Mouse (Mus musculus): ENCODE data around the gene Adm. TPM values are rescaled to one million over a fixed set of nuclear protein-coding genes. Genes with fewer than 3 reads are reported as not detected.
"Not testable (repeated sequence)": the region's sequence is repeated elsewhere in the genome, so short reads cannot be mapped to it uniquely, and the experiment has no call there.

The Adm gene
- 2.0 and 2.1 TPM in 2 replicates for polyA plus RNA-seq (2014; fragmentation: Nextera tagmentation; extraction: Ambion mirVana)

- no peak for ATAC-seq (ENCODE audit: low read depth)
- Histone ChIP-seq H3K4me2 (ENCODE audit: low read depth, low read length) (peak within 1 kb of the TSS; percentile 67), H3K4me3 (ENCODE audit: low read depth, low read length) (peak within 1 kb of the TSS; percentile 33), H3K27me3 (ENCODE audit: control insufficient read depth, insufficient read depth, low read length) (peaks cover 36% of the 10 kb centered on the region), H3K9me3 (ENCODE audit: control insufficient read depth, low read length) (no peaks in the 10 kb centered on the region), H3K9ac (replicated peaks; ENCODE audit: low read depth, low read length) (peak within 1 kb of the TSS; percentile 41), H3K27ac (ENCODE audit: low read depth, low read length) (no peak within 1 kb of the TSS), H3K36me3 (ENCODE audit: control insufficient read depth, insufficient read depth, low read length) (no peaks in the 10 kb centered on the region), H3K4me1 (ENCODE audit: control insufficient read depth, insufficient read depth, low read length) (peaks cover 27% of the 10 kb centered on the region)
- WGBS, result 2% methylated on average over 30 of the region's 30 CpGs
Observed at GRCm38 (mm10) chr7:110627486-110628272, at the start of gene Adm. Gene Adm, plus strand, starts transcription at chr7:110627661.

- Histone ChIP-seq H3K27ac (ENCODE audit: low read depth, low read length) (no peak overlapping the region), H3K4me3 (ENCODE audit: low read depth, low read length) (no peak overlapping the region), H3K9ac (replicated peaks; ENCODE audit: low read depth, low read length) (no peak overlapping the region), H3K9me3 (ENCODE audit: control insufficient read depth, low read length) (no peaks in the 10 kb centered on the region), H3K4me2 (ENCODE audit: low read depth, low read length) (no peak overlapping the region), H3K27me3 (ENCODE audit: control insufficient read depth, insufficient read depth, low read length) (no peaks in the 10 kb centered on the region), H3K4me1 (ENCODE audit: control insufficient read depth, insufficient read depth, low read length) (no peaks in the 10 kb centered on the region), H3K36me3 (ENCODE audit: control insufficient read depth, insufficient read depth, low read length) (no peaks in the 10 kb centered on the region)
- ATAC-seq (ENCODE audit: low read depth), result no peak
- WGBS, result 89% methylated on average over 3 of the region's 3 CpGs
Observed at GRCm38 (mm10) chr7:110583705-110584104, 43.8 kb upstream of the Adm start.

- Histone ChIP-seq H3K27me3 (ENCODE audit: control insufficient read depth, insufficient read depth, low read length) (no peaks in the 10 kb centered on the region), H3K4me3 (ENCODE audit: low read depth, low read length) (no peak overlapping the region), H3K27ac (ENCODE audit: low read depth, low read length) (no peak overlapping the region), H3K36me3 (ENCODE audit: control insufficient read depth, insufficient read depth, low read length) (no peaks in the 10 kb centered on the region), H3K9me3 (ENCODE audit: control insufficient read depth, low read length) (no peaks in the 10 kb centered on the region), H3K9ac (replicated peaks; ENCODE audit: low read depth, low read length) (no peak overlapping the region), H3K4me2 (ENCODE audit: low read depth, low read length) (no peak overlapping the region), H3K4me1 (ENCODE audit: control insufficient read depth, insufficient read depth, low read length) (no peaks in the 10 kb centered on the region)
- WGBS, result 77% methylated on average over 2 of the region's 2 CpGs
- ATAC-seq (ENCODE audit: low read depth), result peak; percentile 46; the same call in 1 of the 2 replicates
Observed at GRCm38 (mm10) chr7:110584159-110584558, 43.3 kb upstream of the Adm start.

DNA sequence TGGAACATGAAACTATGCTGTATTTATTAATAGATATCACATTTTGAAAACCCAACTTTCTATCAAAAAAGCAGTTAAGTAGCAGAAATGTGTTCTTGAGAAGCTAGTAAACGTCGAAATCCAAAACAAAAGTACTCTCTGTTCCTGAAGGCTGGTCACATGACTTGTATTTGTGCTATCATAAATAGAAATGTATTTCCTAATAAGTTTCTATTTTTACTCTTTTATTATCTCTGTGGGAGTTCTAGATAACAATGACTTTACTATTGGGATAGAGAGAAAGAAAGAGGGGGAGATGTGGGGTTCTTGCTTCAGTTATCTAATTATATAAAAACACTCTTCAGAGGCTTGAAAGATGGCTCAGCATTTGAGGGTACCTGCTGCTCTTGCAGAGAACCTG lies 42.2 kb upstream of the Adm start:
- 78% methylated on average over 2 of the region's 2 CpGs for WGBS
- H3K9me3 ChIP-seq (ENCODE audit: control insufficient read depth, low read length), result no peaks in the 10 kb centered on the region
- no peak overlapping the region for H3K27ac ChIP-seq (ENCODE audit: low read depth, low read length)
- no peak overlapping the region for H3K9ac ChIP-seq (replicated peaks; ENCODE audit: low read depth, low read length)
- no peak overlapping the region for H3K4me2 ChIP-seq (ENCODE audit: low read depth, low read length)
- H3K27me3 ChIP-seq (ENCODE audit: control insufficient read depth, insufficient read depth, low read length), result no peaks in the 10 kb centered on the region
- ATAC-seq (ENCODE audit: low read depth), result no peak
- no peaks in the 10 kb centered on the region for H3K4me1 ChIP-seq (ENCODE audit: control insufficient read depth, insufficient read depth, low read length)
- H3K4me3 ChIP-seq (ENCODE audit: low read depth, low read length), result no peak overlapping the region
- H3K36me3 ChIP-seq (ENCODE audit: control insufficient read depth, insufficient read depth, low read length), result no peaks in the 10 kb centered on the region

DNA sequence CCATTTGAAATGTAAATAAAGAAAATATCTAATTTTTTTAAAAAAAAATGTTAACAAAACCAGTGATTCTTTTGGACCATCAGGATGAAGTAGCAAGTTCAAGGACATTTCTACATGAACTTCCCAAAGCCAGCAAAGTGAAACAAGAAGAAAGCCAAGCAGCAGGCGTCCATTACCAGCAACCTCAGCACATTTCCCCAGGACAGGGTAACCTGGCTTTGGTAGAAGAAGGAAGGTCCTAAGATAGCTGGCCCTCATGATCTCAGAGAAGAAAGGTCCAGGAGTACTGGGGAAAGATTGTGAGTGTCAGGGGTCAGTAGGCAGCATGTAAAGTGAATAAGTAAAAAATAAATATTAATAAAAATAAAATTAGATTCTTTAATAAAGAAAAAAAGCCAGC lies 39.7 kb upstream of the Adm start:
- Histone ChIP-seq H3K27me3 (ENCODE audit: control insufficient read depth, insufficient read depth, low read length) (no peaks in the 10 kb centered on the region), H3K9ac (replicated peaks; ENCODE audit: low read depth, low read length) (no peak overlapping the region), H3K4me1 (ENCODE audit: control insufficient read depth, insufficient read depth, low read length) (no peaks in the 10 kb centered on the region), H3K9me3 (ENCODE audit: control insufficient read depth, low read length) (no peaks in the 10 kb centered on the region), H3K4me2 (ENCODE audit: low read depth, low read length) (no peak overlapping the region), H3K27ac (ENCODE audit: low read depth, low read length) (no peak overlapping the region), H3K36me3 (ENCODE audit: control insufficient read depth, insufficient read depth, low read length) (no peaks in the 10 kb centered on the region), H3K4me3 (ENCODE audit: low read depth, low read length) (no peak overlapping the region)
- 100% methylated on average over 1 of the region's 1 CpGs for WGBS
- no peak for ATAC-seq (ENCODE audit: low read depth)

DNA sequence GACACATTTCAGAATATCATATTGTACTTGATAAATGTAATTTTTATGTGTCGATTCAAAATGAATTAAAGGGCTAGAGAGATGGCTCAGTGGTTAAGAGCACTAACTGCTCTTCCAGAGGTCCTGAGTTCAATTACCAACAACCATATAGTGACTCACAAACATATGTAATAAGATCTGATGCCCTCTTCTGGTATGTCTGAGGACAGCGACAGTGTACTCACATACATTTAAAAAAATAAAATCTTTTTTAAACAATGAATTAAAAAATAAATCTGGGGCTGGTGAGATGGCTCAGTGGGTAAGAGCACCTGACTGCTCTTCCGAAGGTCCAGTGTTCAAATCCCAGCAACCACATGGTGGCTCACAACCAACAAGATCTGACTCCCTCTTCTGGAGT lies 33.5 kb upstream of the Adm start:
- ATAC-seq (ENCODE audit: low read depth); H3K4me1 ChIP-seq (ENCODE audit: control insufficient read depth, insufficient read depth, low read length); H3K36me3 ChIP-seq (ENCODE audit: control insufficient read depth, insufficient read depth, low read length); H3K4me2 ChIP-seq (ENCODE audit: low read depth, low read length); H3K9me3 ChIP-seq (ENCODE audit: control insufficient read depth, low read length); H3K4me3 ChIP-seq (ENCODE audit: low read depth, low read length); H3K9ac ChIP-seq (replicated peaks; ENCODE audit: low read depth, low read length); H3K27me3 ChIP-seq (ENCODE audit: control insufficient read depth, insufficient read depth, low read length); H3K27ac ChIP-seq (ENCODE audit: low read depth, low read length): not testable (repeated sequence)
- WGBS, result 98% methylated on average over 3 of the region's 3 CpGs

GRCm38 (mm10) chr7:110597141-110597540 lies 30.3 kb upstream of the Adm start:
- Histone ChIP-seq H3K4me1 (ENCODE audit: control insufficient read depth, insufficient read depth, low read length) (no peaks in the 10 kb centered on the region), H3K27ac (ENCODE audit: low read depth, low read length) (no peak overlapping the region), H3K27me3 (ENCODE audit: control insufficient read depth, insufficient read depth, low read length) (no peaks in the 10 kb centered on the region), H3K4me3 (ENCODE audit: low read depth, low read length) (no peak overlapping the region), H3K4me2 (ENCODE audit: low read depth, low read length) (no peak overlapping the region), H3K36me3 (ENCODE audit: control insufficient read depth, insufficient read depth, low read length) (no peaks in the 10 kb centered on the region), H3K9me3 (ENCODE audit: control insufficient read depth, low read length) (no peaks in the 10 kb centered on the region), H3K9ac (replicated peaks; ENCODE audit: low read depth, low read length) (no peak overlapping the region)
- WGBS, result 97% methylated on average over 1 of the region's 1 CpGs
- no peak for ATAC-seq (ENCODE audit: low read depth)

- H3K36me3 ChIP-seq (ENCODE audit: control insufficient read depth, insufficient read depth, low read length), result no peaks in the 10 kb centered on the region
- no peak overlapping the region for H3K4me2 ChIP-seq (ENCODE audit: low read depth, low read length)
- no peaks in the 10 kb centered on the region for H3K9me3 ChIP-seq (ENCODE audit: control insufficient read depth, low read length)
- ATAC-seq (ENCODE audit: low read depth), result no peak
- no peak overlapping the region for H3K9ac ChIP-seq (replicated peaks; ENCODE audit: low read depth, low read length)
- 78% methylated on average over 4 of the region's 4 CpGs for WGBS
- no peaks in the 10 kb centered on the region for H3K27me3 ChIP-seq (ENCODE audit: control insufficient read depth, insufficient read depth, low read length)
- no peak overlapping the region for H3K27ac ChIP-seq (ENCODE audit: low read depth, low read length)
- no peaks in the 10 kb centered on the region for H3K4me1 ChIP-seq (ENCODE audit: control insufficient read depth, insufficient read depth, low read length)
- no peak overlapping the region for H3K4me3 ChIP-seq (ENCODE audit: low read depth, low read length)
Observed at GRCm38 (mm10) chr7:110605476-110605875, 22.0 kb upstream of the Adm start.

DNA sequence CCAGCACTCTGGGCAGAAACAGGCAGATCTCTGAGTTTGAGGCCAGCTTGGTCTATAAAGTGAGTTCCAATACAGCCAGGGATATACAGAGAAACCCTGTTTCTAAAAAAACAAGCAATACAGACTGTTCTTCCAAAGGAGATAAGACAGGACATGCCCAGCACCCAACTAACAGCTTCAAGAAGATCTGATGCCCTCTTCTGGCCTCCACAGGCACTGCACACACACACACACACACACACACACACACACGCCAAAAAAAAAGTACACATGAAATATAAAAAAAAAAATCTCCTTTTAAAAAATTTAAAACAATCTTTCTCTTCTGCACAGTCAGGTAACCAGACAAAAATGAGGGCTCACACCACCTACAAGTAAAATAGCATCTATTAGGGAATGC lies 20.6 kb upstream of the Adm start:
- Histone ChIP-seq H3K4me3 (ENCODE audit: low read depth, low read length) (no peak overlapping the region), H3K27ac (ENCODE audit: low read depth, low read length) (no peak overlapping the region), H3K4me1 (ENCODE audit: control insufficient read depth, insufficient read depth, low read length) (no peaks in the 10 kb centered on the region), H3K9me3 (ENCODE audit: control insufficient read depth, low read length) (no peaks in the 10 kb centered on the region), H3K36me3 (ENCODE audit: control insufficient read depth, insufficient read depth, low read length) (no peaks in the 10 kb centered on the region), H3K27me3 (ENCODE audit: control insufficient read depth, insufficient read depth, low read length) (no peaks in the 10 kb centered on the region), H3K9ac (replicated peaks; ENCODE audit: low read depth, low read length) (no peak overlapping the region), H3K4me2 (ENCODE audit: low read depth, low read length) (no peak overlapping the region)
- ATAC-seq (ENCODE audit: low read depth), result no peak
- WGBS, result 100% methylated on average over 1 of the region's 1 CpGs
